Mouse (Mus musculus): Measurements from ENCODE around the gene Klk4. TPM values are rescaled to one million over a fixed set of nuclear protein-coding genes. Genes with fewer than 3 reads are reported as not detected.

Klk4 gene
- total RNA-seq, 1 experiment = not detected

DNA sequence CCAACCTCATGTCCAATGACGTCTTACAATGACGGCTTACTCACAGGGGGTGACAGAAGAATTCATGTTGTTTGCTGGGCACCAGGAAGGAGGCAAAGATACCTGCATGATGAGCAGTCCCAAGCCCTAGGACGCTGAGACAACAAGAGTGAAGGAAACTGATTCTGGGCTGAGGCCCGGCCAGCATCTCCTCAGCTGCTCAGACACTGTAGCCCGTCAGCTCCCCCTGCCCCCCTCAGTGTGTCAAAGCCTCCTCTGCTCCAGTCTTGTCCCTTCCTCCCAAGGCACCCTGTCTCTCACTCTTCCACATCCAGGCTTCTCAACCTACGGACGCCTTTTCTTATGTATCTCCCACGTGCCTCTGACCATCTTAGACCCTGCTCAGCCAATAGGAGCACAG is 37.9 kb downstream of the Klk4 start:
- H3K27ac ChIP-seq (ENCODE audit: insufficient read depth, low read depth, low read length, poor library complexity, severe bottlenecking) = no peak overlapping the region
- H3K36me3 ChIP-seq (ENCODE audit: control insufficient read depth, insufficient read depth, low read length, poor library complexity, severe bottlenecking) = no peaks in the 10 kb centered on the region
- no peak overlapping the region for H3K9ac ChIP-seq (ENCODE audit: insufficient read depth, low read depth, low read length, poor library complexity, severe bottlenecking)
- in situ Hi-C loops (cut with MboI; ENCODE audit: low sequenced_read_pairs in 2 of 2, unreplicated experiment in 2 of 2) = no loop called here
- peaks cover 0 to 1% of the 10 kb centered on the region in 2 experiments; a peak in 1 of 4 replicates for H3K4me1 ChIP-seq (ENCODE audit: control insufficient read depth in 2 of 2, insufficient read depth in 2 of 2, low read length in 2 of 2, poor library complexity in 1 of 2)
- H3K4me3 ChIP-seq (ENCODE audit: insufficient read depth in 1 of 2, low read depth in 1 of 2, low read length in 2 of 2, poor library complexity in 1 of 2, severe bottlenecking in 1 of 2) = no peak overlapping the region
- TF ChIP-seq ZNF384 (IDR thresholded peaks at IDR 0.05; ENCODE audit: low read depth, low read length) = no peak
- no peak for TF ChIP-seq MAFK (IDR thresholded peaks at IDR 0.05; ENCODE audit: insufficient read depth, low read depth, low read length)
- TF ChIP-seq HCFC1 (IDR thresholded peaks at IDR 0.05; ENCODE audit: borderline replicate concordance, insufficient read depth, low read length) = no peak
- no peak for TF ChIP-seq ZC3H11A (IDR thresholded peaks at IDR 0.05; ENCODE audit: borderline replicate concordance, low read depth, low read length)
- TF ChIP-seq CHD2 (IDR thresholded peaks at IDR 0.05; ENCODE audit: low read depth, low read length) = no peak
- DNase-seq (ENCODE audit: low read depth, low spot score) = no peak
- H3K9me3 ChIP-seq (ENCODE audit: control insufficient read depth, insufficient read depth, low read depth, low read length) = no peaks in the 10 kb centered on the region

DNA sequence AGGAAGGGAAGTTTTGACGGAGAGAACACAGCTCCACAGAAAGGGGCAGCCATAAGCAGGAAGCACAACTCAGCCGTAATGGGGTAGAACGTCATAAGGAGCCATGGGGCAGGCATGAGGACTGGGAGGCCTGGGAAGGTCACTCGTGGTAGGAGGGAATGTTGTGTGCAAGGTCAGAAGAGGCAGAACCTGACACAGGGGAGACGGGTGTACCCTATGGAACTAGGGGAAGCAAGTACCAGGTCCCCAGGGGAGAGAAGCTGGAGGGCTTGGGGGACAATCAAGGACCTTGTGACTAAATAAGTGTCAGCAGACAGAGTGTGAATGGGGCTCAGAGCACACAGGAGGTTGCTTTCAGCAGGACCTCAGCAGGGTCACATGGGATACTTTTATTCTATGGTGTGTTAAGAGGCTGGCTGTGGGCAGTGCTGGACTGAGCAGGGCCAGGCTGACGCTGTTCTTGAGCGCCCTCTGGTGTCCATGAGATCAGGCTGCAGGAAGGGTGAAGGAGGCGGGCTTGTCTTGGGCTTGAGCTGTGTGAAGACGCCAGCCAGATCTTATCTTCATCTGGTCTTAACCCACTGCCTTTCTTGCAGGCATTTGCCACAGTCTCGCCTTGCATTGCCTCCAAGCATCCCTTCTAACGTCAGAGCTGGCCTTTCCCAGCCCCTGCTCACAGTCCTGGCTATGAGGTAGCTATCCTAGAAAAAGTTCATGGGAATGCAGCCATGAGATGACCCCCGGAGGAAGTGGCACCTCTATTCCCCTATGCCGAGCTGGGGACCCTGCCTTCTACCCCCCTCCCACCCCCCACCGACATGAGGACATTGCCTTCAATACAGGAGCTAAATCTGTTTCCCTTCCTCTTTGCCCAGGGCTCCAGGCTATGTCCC is 38.8 kb downstream of the Klk4 start:
- TF ChIP-seq CHD2 (IDR thresholded peaks at IDR 0.05; ENCODE audit: low read depth, low read length) (no peak), ZC3H11A (IDR thresholded peaks at IDR 0.05; ENCODE audit: borderline replicate concordance, low read depth, low read length) (0 out of 2 replicates have a peak, but pooled peaks have one; percentile 25)
- Histone ChIP-seq H3K27ac (ENCODE audit: insufficient read depth, low read depth, low read length, poor library complexity, severe bottlenecking) (no peak overlapping the region), H3K9ac (ENCODE audit: insufficient read depth, low read depth, low read length, poor library complexity, severe bottlenecking) (no peak overlapping the region), H3K4me1 (ENCODE audit: control insufficient read depth in 2 of 2, insufficient read depth in 2 of 2, low read length in 2 of 2, poor library complexity in 1 of 2) (peaks cover 0 to 1% of the 10 kb centered on the region in 2 experiments; a peak in 1 of 4 replicates), H3K9me3 (ENCODE audit: control insufficient read depth, insufficient read depth, low read depth, low read length) (no peaks in the 10 kb centered on the region), H3K36me3 (ENCODE audit: control insufficient read depth, insufficient read depth, low read length, poor library complexity, severe bottlenecking) (no peaks in the 10 kb centered on the region), H3K4me3 (ENCODE audit: insufficient read depth in 1 of 2, low read depth in 1 of 2, low read length in 2 of 2, poor library complexity in 1 of 2, severe bottlenecking in 1 of 2) (no peak overlapping the region)
- in situ Hi-C loops (cut with MboI; ENCODE audit: low sequenced_read_pairs in 2 of 2, unreplicated experiment in 2 of 2) = no loop called here
- DNase-seq (ENCODE audit: low read depth, low spot score) = peak; percentile 51

GRCm38 (mm10) chr7:43920582-43920981 is 39.6 kb downstream of the Klk4 start:
- Histone ChIP-seq H3K9me3 (ENCODE audit: control insufficient read depth, insufficient read depth, low read depth, low read length) (no peaks in the 10 kb centered on the region), H3K4me3 (ENCODE audit: insufficient read depth in 1 of 2, low read depth in 1 of 2, low read length in 2 of 2, poor library complexity in 1 of 2, severe bottlenecking in 1 of 2) (no peak overlapping the region), H3K4me1 (ENCODE audit: control insufficient read depth in 2 of 2, insufficient read depth in 2 of 2, low read length in 2 of 2, poor library complexity in 1 of 2) (peaks cover 0 to 1% of the 10 kb centered on the region in 2 experiments; a peak in 1 of 4 replicates), H3K36me3 (ENCODE audit: control insufficient read depth, insufficient read depth, low read length, poor library complexity, severe bottlenecking) (no peaks in the 10 kb centered on the region), H3K27ac (ENCODE audit: insufficient read depth, low read depth, low read length, poor library complexity, severe bottlenecking) (no peak overlapping the region), H3K9ac (ENCODE audit: insufficient read depth, low read depth, low read length, poor library complexity, severe bottlenecking) (no peak overlapping the region)
- in situ Hi-C loops (cut with MboI; ENCODE audit: low sequenced_read_pairs in 2 of 2, unreplicated experiment in 2 of 2) = no loop called here
- no peak for DNase-seq (ENCODE audit: low read depth, low spot score)
- TF ChIP-seq CHD2 (IDR thresholded peaks at IDR 0.05; ENCODE audit: low read depth, low read length) (no peak), ZNF384 (IDR thresholded peaks at IDR 0.05; ENCODE audit: low read depth, low read length) (no peak), HCFC1 (IDR thresholded peaks at IDR 0.05; ENCODE audit: borderline replicate concordance, insufficient read depth, low read length) (no peak)

- Histone ChIP-seq H3K9ac (ENCODE audit: insufficient read depth, low read depth, low read length, poor library complexity, severe bottlenecking) (no peak overlapping the region), H3K4me1 (ENCODE audit: control insufficient read depth in 2 of 2, insufficient read depth in 2 of 2, low read length in 2 of 2, poor library complexity in 1 of 2) (peaks cover 0 to 3% of the 10 kb centered on the region in 2 experiments; a peak in 1 of 4 replicates), H3K4me3 (ENCODE audit: insufficient read depth in 1 of 2, low read depth in 1 of 2, low read length in 2 of 2, poor library complexity in 1 of 2, severe bottlenecking in 1 of 2) (no peak overlapping the region), H3K36me3 (ENCODE audit: control insufficient read depth, insufficient read depth, low read length, poor library complexity, severe bottlenecking) (no peaks in the 10 kb centered on the region), H3K9me3 (ENCODE audit: control insufficient read depth, insufficient read depth, low read depth, low read length) (no peaks in the 10 kb centered on the region), H3K27ac (ENCODE audit: insufficient read depth, low read depth, low read length, poor library complexity, severe bottlenecking) (no peak overlapping the region)
- TF ChIP-seq MAFK (IDR thresholded peaks at IDR 0.05; ENCODE audit: insufficient read depth, low read depth, low read length) (no peak), HCFC1 (IDR thresholded peaks at IDR 0.05; ENCODE audit: borderline replicate concordance, insufficient read depth, low read length) (no peak), ZNF384 (IDR thresholded peaks at IDR 0.05; ENCODE audit: low read depth, low read length) (no peak), CHD2 (IDR thresholded peaks at IDR 0.05; ENCODE audit: low read depth, low read length) (no peak), ZC3H11A (IDR thresholded peaks at IDR 0.05; ENCODE audit: borderline replicate concordance, low read depth, low read length) (no peak)
- in situ Hi-C loops (cut with MboI; ENCODE audit: low sequenced_read_pairs in 2 of 2, unreplicated experiment in 2 of 2) = no loop called here
- DNase-seq (ENCODE audit: low read depth, low spot score) = no peak
Measured at GRCm38 (mm10) chr7:43921087-43921486, 40.1 kb downstream of the Klk4 start.

Measured in ES-E14 (cell line).